Mouse (Mus musculus) cerebellum, adult 9-10 months (tissue): ENCODE measurements around the gene Dusp6.
"Not testable (repeated sequence)": the region's sequence is repeated elsewhere in the genome, so short reads cannot be mapped to it uniquely, and the experiment has no call there.

Experiments
- DNase-seq: peaks from one replicate; pipeline ENCODE4 v3.0.0; 2022

Dusp6 gene

DNA sequence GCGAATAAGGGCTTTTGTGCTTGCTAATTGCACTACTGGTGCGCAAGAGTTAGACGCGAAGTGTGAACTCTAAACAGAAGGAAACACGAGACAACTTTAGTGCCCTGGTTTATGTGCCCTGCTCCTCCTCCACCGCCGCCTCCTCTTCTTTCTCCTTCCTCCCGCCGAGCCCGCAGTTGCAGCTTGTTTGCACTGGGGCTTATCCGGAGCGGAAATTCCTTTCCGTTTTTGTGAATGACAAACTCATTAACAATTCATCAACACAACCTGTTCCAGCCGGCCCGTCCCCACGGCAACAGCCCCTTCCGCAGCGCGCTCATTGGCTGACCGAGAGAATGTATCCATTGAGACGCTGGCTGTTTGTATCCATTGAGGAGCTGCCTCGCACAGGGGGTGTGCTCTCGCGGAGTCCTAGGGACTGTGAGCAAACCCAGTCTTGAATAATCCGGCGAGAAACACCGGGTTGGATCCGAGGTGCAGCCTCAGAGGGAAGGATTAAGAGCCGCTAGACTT, at the start of gene Dusp6:
Dusp6 (plus strand) TSS at position 365 of the 513 bp plus-strand sequence.
- peak; percentile 88 for DNase-seq

DNA sequence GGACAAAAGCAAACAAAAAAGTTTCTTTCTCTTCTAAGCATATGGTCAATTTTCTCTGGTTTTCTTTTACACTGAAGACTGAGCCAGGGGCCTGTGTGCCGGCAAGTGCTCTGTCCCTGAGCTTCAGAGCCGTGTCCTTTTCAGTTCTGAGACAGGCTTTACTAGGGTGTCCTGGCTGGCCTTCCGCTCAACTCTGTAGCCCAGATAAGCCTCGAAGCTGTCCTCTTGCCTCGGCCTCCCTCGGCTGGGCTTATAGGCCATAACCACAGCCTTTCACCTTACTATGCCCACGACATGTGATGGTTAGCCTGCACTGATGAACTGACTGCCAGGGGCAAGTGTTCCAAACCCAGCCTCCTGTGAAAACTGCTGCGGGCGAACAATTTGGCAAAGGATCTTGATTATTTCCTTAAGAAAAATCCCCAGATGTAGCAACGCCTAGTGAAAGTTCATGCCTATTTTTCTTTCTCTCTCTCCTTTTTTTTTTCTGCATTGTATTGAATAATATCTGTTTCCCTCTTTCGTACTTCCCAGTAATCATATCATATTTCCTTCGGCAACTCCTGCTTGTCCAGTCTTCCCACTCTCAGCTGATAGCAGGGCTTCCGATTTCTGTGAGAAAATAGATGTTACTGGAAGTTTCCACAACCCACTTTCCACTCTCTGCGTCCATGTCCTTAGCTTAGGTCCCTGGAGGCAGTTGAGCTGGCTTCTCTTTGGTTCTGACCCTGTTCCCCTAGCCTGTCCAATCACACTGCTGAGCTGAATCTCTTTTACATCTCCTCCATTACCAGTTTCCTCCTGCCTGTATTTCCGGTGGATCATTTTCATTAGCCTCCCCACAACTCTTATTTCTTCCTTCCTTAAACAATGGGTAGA, 48.4 kb upstream of the Dusp6 start:
- no peak for DNase-seq

DNA sequence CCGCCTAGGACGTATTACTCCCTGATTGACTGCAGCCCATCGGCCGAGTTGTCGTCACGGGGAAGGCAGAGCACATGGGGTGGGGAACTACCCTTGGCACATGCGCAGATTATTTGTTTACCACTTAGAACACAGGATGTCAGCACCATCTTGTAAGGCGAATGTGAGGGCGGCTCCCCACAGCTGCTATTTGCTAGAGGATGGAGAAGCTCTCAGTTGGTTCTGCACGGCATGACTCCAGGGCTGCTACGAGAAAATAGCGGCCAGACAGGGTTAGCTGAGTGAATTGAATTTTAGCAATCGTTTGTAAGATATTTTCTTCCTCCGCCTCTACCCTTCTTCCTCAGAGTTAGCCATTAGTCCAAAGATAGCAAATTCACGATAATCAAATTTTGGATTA, 46.5 kb upstream of the Dusp6 start:
- not testable (repeated sequence) for DNase-seq

DNA sequence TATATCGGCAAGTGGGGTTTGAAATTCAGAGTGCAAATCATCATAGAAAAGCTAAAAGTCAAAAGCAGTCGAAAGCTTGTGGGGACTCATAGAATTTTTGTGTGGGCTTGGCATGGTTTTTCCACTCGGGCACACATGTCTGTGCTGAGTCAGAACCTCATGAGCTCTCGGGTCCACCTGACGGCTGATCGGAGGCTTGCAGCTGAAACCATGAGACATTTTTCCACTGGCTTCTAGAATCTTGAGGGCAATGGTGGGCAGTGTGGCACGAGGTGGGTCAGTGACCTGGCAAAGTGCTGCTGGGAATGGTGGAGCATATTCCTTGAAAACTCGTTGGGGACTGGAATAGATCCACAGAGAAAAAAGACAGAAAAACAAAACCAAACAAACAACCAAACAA, 41.5 kb upstream of the Dusp6 start:
- no peak for DNase-seq

DNA sequence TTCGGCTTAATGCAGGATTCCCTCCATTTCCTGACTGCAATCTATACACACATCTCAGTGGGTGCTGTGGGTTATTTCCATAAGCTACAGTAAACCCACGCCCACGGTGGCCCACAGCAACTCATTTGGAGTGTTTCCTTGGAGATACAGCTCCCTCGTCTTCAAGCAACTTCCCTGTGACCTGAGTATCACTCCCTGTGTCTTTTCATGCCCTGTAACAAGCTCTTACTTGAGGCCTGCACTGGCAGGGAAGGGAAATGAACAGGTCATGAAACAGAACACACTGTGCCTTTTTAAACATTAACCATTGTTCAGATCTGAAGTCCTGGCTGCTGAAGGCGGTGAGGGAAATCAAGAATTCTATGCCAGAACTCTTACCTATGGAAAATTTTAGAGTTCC, 40.3 kb upstream of the Dusp6 start:
- DNase-seq: no peak

DNA sequence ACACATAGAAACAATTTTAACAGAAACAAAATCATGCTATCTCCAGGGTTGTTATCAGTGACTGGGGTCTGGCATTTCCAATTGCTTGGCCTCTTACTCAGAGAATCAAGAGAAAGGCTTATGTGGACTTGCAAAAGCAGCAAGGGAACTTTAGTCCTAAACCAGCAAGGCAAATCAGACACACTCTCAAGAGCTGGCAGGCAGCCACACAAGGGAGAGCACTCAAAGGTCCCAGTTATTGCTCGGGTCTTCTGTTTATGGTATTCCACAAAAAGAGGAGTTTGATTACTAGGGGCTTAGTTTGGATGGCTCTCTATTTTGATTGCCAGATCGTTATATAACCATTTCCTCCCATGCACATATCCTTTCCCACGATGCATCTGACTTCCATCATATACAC, 38.8 kb upstream of the Dusp6 start:
- DNase-seq: no peak

DNA sequence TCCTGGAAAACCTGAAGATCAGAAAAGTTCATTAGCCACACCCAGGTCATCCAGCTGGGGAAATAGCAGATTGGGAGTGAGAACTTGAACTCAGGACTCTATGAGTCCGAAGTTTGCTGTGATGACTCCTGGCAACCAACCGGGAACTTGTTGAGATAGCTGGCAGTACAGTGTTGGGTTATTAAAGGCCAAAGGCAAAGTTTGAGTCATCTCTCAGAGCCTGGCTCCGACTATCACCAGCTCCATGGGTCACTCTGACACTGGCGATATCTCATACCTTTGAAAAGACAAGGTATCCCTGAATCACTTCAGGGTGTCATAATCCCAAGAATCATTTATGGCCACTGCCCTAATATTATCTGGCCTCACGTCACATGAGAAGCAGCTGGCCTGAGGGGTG, 36.2 kb upstream of the Dusp6 start:
- DNase-seq: no peak

DNA sequence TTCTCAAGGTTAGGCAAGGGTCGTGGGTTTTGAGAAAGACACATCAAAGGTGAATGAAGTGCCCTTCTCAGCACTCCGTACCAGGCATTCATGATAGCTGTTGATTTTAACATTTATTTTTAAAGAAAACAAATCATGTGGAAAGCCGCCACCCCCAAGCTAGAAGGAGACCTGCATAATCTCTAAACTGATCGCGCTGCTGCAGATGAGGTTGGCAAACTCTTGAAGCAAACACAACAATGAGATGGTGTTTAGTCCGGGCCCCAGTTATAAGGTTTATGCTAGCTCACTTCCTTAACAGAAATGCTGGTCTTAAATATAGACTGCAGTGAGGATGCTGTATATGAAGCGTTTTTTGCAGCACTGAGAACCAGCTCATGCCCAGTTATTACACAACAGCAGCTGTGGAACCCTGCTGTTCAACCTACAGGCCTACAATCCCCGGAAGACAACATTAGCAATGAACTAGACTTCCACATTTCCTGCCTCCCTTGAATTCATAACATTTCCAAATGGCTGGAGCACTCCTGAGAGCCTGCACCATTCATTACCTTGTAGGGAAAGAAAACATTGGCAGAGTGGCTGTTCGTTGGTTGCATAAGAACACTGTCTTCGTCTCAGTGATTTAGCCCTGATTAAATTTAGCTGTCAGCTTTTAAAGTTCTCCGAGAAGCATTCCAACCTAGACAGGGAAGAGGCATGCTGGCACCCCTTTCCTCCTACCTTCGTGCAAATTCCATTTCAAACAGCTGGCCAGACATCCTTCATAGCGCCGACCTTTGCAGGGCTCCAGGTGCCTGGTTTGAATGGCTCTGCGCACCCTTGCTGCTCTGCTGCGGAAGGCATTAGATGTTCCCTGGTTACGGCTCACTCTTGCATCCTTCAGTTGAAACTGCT, 34.8 kb upstream of the Dusp6 start:
- DNase-seq: no peak

DNA sequence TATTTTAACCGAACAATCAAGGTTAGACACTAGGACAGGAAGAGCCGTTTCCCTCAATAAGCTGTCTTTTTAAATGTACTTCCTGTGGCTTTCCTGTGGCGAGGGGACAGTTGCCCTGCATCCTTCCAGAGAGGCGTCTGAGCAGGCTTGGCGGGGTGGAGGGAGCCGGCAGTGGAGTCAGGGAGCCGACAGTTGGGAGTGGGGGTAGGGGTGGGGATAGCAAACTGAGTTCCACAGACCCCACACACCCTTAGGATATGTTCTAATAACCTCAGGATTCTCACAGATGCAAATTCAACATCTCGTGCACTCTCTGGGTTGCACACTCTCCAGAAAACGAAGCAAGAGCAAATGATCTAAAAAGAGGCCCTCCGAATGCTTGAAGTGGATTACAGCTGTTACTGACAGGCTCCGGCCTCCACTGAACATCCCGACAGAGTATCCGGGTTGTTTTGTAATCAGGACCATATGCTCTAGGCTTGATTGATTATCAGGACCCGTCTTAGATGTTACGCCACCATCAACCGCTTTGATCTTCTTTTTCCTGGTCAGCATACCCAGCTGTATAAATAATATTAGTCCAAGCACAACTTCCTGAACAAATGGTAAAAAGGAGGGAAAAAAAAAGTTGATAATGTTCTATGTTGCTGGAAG, 33.9 kb upstream of the Dusp6 start:
- no peak for DNase-seq

DNA sequence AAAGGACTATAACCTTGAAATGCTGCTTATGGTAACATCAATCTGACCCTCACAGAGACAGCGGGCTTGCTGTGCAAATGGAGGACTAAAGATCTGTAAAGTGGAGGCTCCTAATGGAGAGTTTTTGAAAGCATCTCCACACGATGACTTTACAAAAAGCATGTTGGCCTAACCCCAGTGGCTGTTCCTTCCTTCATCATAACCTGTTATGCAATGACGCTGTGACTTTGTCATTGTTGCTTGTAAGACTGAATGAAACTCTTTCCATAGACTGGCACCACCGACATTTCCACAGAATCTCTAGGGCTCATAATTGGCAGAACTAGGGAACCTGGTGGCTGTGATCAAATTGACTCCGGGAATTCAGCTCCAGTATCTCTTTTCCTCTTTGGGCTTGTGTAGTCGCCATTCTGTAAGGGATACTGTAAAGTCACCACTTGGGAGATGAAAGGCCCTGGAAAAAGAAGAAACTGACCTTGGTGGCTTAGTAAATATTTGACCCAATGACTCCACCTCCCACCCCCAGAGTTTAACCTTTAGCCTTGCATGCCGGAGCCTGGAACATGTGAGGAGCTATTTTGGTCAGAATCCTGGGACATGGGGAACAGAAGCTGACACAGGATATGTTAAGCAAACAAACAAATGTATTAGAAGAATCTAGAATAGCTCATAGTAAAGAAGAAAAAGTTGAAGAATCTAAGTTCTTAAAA, 30.4 kb upstream of the Dusp6 start:
- no peak for DNase-seq

DNA sequence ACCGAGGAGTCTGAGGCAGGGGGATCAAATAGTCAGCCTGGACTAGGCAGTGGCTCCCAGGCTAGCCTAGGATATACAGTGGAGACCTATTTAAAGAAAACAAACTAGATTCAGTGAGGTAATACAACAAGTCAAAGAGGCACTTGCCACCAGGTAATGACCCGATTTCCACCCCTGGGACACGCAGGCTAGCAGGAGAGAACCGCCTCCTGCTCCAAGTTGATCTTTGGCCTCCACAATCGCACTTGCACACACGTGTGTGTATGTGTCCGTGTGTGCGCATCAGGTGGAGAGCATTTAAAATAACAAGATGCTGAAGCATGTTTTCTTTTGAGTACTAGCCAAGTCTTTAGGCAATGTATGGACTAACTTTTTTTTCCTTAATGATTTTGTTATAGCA, 28.7 kb upstream of the Dusp6 start:
- no peak for DNase-seq

DNA sequence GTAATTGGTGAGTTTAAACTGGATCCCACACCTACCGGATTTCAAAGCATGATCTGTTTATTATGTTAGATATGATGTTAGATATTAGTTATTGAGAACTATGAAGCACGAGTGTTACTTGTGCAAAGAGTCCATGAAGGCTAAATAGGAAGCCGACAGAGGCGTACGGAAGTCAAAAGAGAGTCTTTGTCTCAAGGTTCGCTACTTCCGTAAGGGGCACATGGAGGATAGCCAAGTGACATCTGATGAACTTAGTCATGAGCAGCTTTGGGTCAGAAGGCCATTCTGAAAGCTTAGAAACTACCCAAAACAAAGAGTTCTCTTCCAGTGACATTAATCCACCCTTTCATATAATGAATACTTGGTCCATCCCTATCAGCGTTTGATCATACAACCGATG, 27.9 kb upstream of the Dusp6 start:
- no peak for DNase-seq

DNA sequence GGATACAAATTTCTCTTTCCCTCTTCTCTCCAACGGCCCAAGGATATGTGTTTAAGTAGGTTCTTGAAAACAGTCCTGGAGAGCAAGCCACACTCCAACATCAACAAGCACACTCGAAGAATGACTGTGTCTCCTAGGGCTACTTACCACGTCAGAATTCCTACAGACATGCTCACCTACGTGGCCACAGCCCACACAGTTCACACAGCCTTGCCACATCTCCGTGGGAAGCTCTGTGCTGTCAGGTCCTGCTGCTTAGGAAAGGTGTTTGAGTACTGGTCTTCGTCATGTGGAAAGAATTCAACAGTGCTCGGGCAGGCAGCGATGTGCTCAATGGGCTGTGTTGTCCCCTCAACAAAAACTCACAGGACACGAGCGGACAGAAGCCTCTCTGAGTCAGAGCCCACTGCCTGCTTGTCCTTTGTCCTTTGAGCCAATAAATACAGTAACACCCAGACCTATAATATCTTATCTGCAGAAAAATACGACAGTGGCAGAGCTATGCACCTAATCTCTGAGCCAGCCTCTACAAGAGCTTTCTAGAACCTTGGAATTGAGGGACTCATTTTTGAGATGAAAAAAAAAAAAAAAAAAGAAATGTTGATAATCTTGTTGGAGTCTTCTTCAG, 25.7 kb upstream of the Dusp6 start:
- no peak for DNase-seq

DNA sequence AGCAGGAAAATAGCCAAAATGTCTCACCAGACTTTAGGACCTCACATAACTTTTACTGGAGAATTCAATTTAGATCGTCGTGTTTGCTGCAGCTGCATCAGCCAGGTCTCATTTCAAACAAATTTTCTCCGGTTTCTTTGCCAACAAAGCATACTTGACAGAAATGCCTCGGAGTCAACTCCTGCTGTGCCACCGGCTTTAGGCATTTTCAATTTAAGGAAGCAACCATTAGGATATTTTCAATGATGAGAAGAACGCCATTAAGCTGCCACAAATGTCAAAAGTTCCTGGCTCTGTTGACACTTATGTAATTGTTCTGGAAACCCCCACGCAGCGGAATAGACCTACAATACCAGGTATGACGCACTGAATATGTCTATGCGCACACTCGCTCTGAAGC, 24.5 kb upstream of the Dusp6 start:
- DNase-seq: peak; percentile 20

DNA sequence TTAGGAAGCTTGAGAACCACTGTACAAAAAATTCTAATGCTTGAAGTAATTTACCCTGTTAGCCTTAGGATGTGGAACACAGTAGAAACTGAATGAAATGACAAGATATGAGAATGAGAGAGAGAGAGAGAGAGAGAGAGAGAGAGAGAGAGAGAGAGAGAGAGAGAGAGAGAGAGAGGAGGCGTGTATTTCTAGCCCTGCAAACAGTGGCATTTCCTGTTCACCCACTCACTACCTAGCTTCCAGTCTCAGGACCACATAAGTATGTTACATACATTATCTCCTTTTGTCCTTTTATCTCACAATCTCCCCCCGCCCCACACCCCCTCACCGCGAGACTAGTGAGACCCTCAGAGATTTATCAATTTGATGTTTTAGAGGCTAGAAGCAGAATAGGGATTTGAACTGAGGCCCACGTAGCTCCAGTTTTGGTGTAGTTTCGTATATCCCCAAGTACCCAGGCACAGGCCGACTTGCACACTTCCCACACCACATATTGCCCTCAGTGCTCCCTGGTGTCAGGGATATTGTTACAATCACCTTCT, 21.7 kb upstream of the Dusp6 start:
- DNase-seq: no peak

DNA sequence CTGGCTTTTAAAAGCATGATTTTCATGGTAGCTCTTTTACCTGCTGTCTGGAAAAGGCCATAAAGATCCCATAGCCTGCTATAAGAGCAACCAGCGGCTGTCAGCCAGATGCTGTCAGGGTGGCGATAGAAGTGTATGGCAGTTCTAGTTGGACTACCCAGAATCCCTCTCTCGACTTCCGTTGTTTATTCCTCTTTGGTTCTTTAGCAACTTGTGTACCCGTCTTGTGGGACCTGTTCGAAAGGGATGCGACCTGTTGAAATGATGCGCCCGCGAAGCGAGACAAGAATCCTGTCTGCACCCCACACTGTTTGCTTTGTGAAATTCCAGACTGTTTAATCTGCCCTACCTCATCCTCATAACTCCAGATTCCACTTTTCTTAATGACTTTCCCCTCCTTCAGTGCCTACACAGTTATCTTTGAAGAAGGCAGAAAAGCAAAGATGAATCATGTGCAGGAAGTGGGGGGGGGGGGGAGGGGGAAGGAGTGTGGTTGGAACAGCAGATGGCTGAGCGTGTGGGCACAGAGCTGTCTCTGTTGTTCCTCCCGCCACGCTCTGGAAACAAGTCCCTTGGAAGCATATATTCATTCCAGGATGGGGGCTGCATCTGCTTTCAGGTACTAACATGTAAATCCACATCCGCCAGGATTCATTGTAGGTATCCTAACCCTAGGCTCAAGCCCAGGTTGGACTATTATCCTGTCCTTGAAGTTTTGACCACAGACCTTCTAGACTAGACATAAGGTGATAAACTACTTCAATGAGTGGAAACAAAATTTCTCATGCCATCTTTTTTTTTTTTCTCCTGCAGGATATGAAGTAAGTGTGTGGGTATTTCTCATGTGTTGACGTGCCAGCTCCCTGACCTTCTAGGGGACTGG, 21.0 kb upstream of the Dusp6 start:
- no peak for DNase-seq

DNA sequence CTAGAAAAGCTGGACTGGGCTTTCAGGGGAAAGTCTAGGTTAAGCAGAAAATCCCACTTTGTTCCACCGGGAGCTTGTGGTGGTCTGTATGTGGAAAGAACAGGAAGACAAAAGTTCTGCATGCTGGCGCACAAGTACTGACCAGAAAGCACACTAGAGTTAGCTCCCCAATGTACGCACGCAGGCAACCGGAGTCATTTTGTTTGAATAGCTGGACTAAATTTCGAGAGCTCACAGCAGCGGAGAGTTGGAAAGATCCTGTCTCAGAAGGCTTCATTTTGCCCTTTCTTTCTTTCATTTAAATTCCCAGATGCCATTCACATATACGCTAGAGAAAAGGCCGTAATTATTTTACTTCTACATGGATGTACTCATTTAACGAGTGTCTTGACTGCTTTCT, 20.3 kb upstream of the Dusp6 start:
- DNase-seq: no peak

DNA sequence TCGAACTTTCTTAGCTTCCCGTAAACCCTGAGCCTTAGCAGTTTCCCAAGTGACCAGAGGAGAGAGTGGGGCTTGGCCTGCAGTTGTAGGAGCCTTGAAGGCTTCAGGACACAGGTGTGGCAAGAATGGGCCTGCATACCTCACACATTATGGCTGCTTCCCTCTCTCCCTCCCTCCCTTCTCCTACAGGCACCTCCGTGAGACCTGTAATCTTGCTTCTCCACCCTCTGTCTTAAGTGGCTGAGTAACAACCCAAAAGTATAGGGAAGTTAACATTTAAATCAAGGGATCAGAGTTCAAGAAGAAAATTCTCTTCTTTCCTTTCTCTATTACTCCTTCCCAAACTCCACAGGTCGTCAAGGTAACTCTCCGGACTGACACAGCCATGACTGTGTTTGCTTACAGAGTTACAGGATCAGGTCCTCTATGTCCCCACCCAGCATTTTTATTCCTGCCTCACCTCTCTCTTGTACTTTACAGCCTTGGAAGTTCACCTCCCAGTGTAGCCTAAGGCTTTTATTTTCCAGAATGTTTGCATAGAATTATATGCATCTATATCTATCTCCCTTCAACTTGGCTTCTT, 19.0 kb upstream of the Dusp6 start:
- no peak for DNase-seq

DNA sequence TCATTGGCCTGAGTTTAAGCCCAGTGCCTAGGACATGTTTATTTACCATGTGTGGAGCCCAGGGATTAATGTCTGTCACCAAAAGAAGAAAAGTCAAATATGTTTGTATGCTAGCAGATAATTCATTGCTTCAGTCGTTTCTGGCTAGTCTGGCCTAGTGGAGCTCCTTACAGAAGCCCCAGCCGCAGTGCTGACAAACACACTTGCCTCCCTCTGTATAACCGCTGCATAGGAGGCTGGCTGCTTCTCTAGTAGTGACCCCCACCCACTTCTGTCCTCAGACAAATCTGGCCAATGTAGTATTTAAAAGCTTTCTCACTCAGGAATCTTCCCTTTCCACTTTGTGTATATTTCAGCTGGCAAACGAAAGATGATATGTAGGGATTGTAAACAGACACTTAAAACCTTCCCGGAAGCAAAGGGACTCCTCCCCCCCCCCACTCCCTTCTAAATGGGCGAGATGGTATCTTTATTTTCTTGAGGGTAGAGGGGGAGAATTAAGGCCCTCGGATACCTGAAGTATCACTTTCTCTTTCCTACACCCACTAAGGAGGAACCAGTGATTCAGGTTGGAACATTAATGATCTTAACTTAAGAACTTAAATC, 18.3 kb upstream of the Dusp6 start:
- no peak for DNase-seq
